Mouse (Mus musculus) kidney, adult 11 months (tissue): ENCODE data around the gene Tdrkh.

ENCODE experiments used
- DNase-seq: peaks from one replicate; pipeline ENCODE4 v3.0.0; 2022

Gene Tdrkh

GRCm38 (mm10) chr3:94391001-94391400 lies 22.1 kb upstream of the Tdrkh start:
- DNase-seq = no peak

GRCm38 (mm10) chr3:94392128-94392527 lies 20.9 kb upstream of the Tdrkh start:
- DNase-seq = no peak

- DNase-seq = no peak
Measured at GRCm38 (mm10) chr3:94393049-94393448, 20.0 kb upstream of the Tdrkh start.

GRCm38 (mm10) chr3:94396336-94396735 lies 16.7 kb upstream of the Tdrkh start:
- DNase-seq = no peak

- DNase-seq = no peak
Measured at GRCm38 (mm10) chr3:94396851-94397250, 16.2 kb upstream of the Tdrkh start.

GRCm38 (mm10) chr3:94398217-94398616 lies 14.9 kb upstream of the Tdrkh start, which contains the start of gene Lingo4:
TSS of gene Lingo4 (plus strand) at chr3:94398517.
- DNase-seq = no peak

GRCm38 (mm10) chr3:94398943-94399481 lies 14.1 kb upstream of the Tdrkh start:
- no peak for DNase-seq

- DNase-seq = no peak
Measured at GRCm38 (mm10) chr3:94399663-94400310, 13.3 kb upstream of the Tdrkh start.

GRCm38 (mm10) chr3:94402451-94402850 lies 10.6 kb upstream of the Tdrkh start:
- DNase-seq = no peak

- no peak for DNase-seq
Measured at GRCm38 (mm10) chr3:94404366-94405054, 8.6 kb upstream of the Tdrkh start.

- peak; percentile 36 for DNase-seq
Measured at GRCm38 (mm10) chr3:94405561-94405960, 7.5 kb upstream of the Tdrkh start.

GRCm38 (mm10) chr3:94412530-94412929 lies 543 bp upstream of the Tdrkh start:
- DNase-seq = no peak

GRCm38 (mm10) chr3:94430980-94431379 lies 17.9 kb downstream of the Tdrkh start:
- DNase-seq = no peak

- DNase-seq = no peak
Measured at GRCm38 (mm10) chr3:94434305-94434704, 21.2 kb downstream of the Tdrkh start.

GRCm38 (mm10) chr3:94436420-94436819 lies 23.3 kb downstream of the Tdrkh start:
- DNase-seq = no peak

GRCm38 (mm10) chr3:94441182-94441581 lies 28.1 kb downstream of the Tdrkh start:
- no peak for DNase-seq

- peak; percentile 90 for DNase-seq
Measured at GRCm38 (mm10) chr3:94442951-94443596, 30.0 kb downstream of the Tdrkh start, which contains the start of gene Mrpl9. TSS of gene Mrpl9 (plus strand) at chr3:94443318.

- peak; percentile 17 for DNase-seq
Measured at GRCm38 (mm10) chr3:94443597-94443964, 30.5 kb downstream of the Tdrkh start, which contains the start of gene Oaz3. TSS of gene Oaz3 (minus strand) at chr3:94443915.

GRCm38 (mm10) chr3:94449377-94449776 lies 36.3 kb downstream of the Tdrkh start:
- DNase-seq = no peak

- peak; percentile 73 for DNase-seq
Measured at GRCm38 (mm10) chr3:94456529-94457000, 43.5 kb downstream of the Tdrkh start.

- no peak for DNase-seq
Measured at GRCm38 (mm10) chr3:94457055-94457454, 44.0 kb downstream of the Tdrkh start.

GRCm38 (mm10) chr3:94459834-94460233 lies 46.8 kb downstream of the Tdrkh start:
- DNase-seq = no peak

GRCm38 (mm10) chr3:94463926-94464578 lies 51.0 kb downstream of the Tdrkh start:
- DNase-seq = no peak
